ENCODE assay signal across 8 mouse cellular contexts in the genomic region with DNA sequence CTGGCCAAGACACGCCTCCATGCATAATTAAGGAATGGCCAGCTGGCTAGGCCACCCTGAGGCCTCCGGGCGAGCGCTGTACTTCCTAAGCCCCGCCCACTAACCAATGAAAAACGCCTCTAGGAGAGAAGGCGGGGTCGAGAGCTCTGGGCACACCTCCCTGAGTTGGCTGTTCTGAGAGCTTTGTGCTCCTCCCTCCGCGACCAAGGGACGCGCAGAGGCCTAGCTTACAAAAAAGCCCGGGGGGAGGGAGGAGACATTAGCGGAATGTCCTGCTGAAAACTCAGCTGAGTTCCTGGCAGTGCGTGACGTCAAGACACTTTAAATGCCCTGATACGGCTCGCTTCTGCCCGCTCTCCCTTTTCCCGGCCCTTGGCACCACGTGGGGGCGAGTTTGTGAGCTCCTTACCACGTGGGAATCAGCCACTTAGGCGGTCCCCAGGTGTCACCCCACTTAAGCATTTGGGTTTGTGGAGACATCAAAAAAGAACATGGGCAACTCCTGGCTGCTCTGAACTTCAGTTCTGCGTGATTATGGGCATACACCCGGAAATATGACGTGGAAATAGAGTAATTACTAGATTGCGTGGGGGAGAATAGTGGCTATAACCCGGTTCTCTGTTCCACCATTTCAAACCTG. TPM values are rescaled to one million over a fixed set of nuclear protein-coding genes. Genes with fewer than 3 reads are reported as not detected.
DNase-seq lines count a peak whose midpoint lies in the region; ATAC-seq and TF ChIP-seq lines count a peak whose summit lies in the region.

A gene (minus strand): TSS at position 29 of the 640 bp plus-strand sequence.

- H3K36me3 ChIP-seq in ES-E14 (ENCODE audit: control insufficient read depth, insufficient read depth, low read length, poor library complexity, severe bottlenecking), result no peaks in the 10 kb centered on the region
- no peaks in the 10 kb centered on the region for H3K36me3 ChIP-seq in forebrain, embryonic 14.5 days (ENCODE audit: control insufficient read depth, insufficient read depth, low read length)
- H3K36me3 ChIP-seq in lung, embryonic 14.5 days (ENCODE audit: insufficient read depth), result no peaks in the 10 kb centered on the region
- no peaks in the 10 kb centered on the region for H3K36me3 ChIP-seq in thymus, adult 2 months (ENCODE audit: control insufficient read depth, insufficient read depth, low read length)

- peak within 1 kb of the TSS; percentile 84 to 99 for H3K4me3 ChIP-seq in ES-E14 (ENCODE audit: insufficient read depth in 1 of 2, low read depth in 1 of 2, low read length in 2 of 2, poor library complexity in 1 of 2, severe bottlenecking in 1 of 2)
- H3K4me3 ChIP-seq in forebrain, embryonic 14.5 days (ENCODE audit: low read depth, low read length), result peak within 1 kb of the TSS; percentile 70
- H3K4me3 ChIP-seq in layer of hippocampus, adult 2 months, result peak within 1 kb of the TSS; percentile 90
- H3K4me3 ChIP-seq in lung, embryonic 14.5 days (ENCODE audit: low read depth, low read length), result peak within 1 kb of the TSS; percentile 97
- peak within 1 kb of the TSS; percentile 61 for H3K4me3 ChIP-seq in olfactory bulb, adult 2 months (ENCODE audit: insufficient read depth, low read depth, low read length)
- H3K4me3 ChIP-seq in thymus, adult 2 months (ENCODE audit: control insufficient read depth, insufficient read depth, low read length), result peak within 1 kb of the TSS; percentile 78

- peak; percentile 37; the same call in 1 of the 2 replicates for TF ChIP-seq POLR2A in olfactory bulb, adult 2 months (IDR thresholded peaks at IDR 0.05; ENCODE audit: insufficient read depth, low read depth, low read length)
- 0 out of 2 replicates have a peak, but pooled peaks have one; percentile 55 for TF ChIP-seq POLR2A in thymus, adult 2 months (IDR thresholded peaks at IDR 0.05; ENCODE audit: control insufficient read depth, extremely low read depth, insufficient read depth, low read length, poor library complexity)

- in situ Hi-C loops in ES-E14 (cut with MboI; ENCODE audit: low sequenced_read_pairs in 2 of 2, unreplicated experiment in 2 of 2), result no loop called here

- WGBS in forebrain, embryonic 14.5 days, result 1% methylated on average over 29 of the region's 29 CpGs
- under 1% methylated on average over 29 of the region's 29 CpGs for WGBS in lung, embryonic 14.5 days
- under 1% methylated on average over 29 of the region's 29 CpGs for WGBS in olfactory bulb, adult 2 months
- WGBS in thymus, adult 2 months, result under 1% methylated on average over 29 of the region's 29 CpGs

- H3K4me2 ChIP-seq in forebrain, embryonic 14.5 days (ENCODE audit: low read length), result peak within 1 kb of the TSS; percentile 77
- H3K4me2 ChIP-seq in lung, embryonic 14.5 days, result peak within 1 kb of the TSS; percentile 77

- H3K27me3 ChIP-seq in forebrain, embryonic 14.5 days (replicated peaks; ENCODE audit: control insufficient read depth, insufficient read depth, low read length), result no peaks in the 10 kb centered on the region
- H3K27me3 ChIP-seq in lung, embryonic 14.5 days (ENCODE audit: insufficient read depth, low read length), result no peaks in the 10 kb centered on the region
- H3K27me3 ChIP-seq in thymus, adult 2 months (ENCODE audit: control insufficient read depth, insufficient read depth, low read length), result no peaks in the 10 kb centered on the region

- peak within 1 kb of the TSS; percentile 83 for H3K27ac ChIP-seq in ES-E14 (ENCODE audit: insufficient read depth, low read depth, low read length, poor library complexity, severe bottlenecking)
- H3K27ac ChIP-seq in forebrain, embryonic 14.5 days (ENCODE audit: low read depth, low read length), result peak within 1 kb of the TSS; percentile 53; the same call in 1 of the 2 replicates
- H3K27ac ChIP-seq in layer of hippocampus, adult 2 months, result peak within 1 kb of the TSS; percentile 83
- H3K27ac ChIP-seq in lung, embryonic 14.5 days (ENCODE audit: low read depth), result peak within 1 kb of the TSS; percentile 88
- H3K27ac ChIP-seq in olfactory bulb, adult 2 months (ENCODE audit: insufficient read depth, low read depth, low read length), result peak within 1 kb of the TSS; percentile 54
- peak within 1 kb of the TSS; percentile 51 for H3K27ac ChIP-seq in thymus, adult 2 months (ENCODE audit: control insufficient read depth, insufficient read depth, low read length)

- no peaks in the 10 kb centered on the region for H3K9me3 ChIP-seq in ES-E14 (ENCODE audit: control insufficient read depth, insufficient read depth, low read depth, low read length)
- H3K9me3 ChIP-seq in forebrain, embryonic 14.5 days (replicated peaks; ENCODE audit: control insufficient read depth, low read length), result no peaks in the 10 kb centered on the region
- H3K9me3 ChIP-seq in lung, embryonic 14.5 days (ENCODE audit: low read depth, low read length), result no peaks in the 10 kb centered on the region

- intact Hi-C loops in heart, postnatal 36 days (cut with DNase I), result loop anchor here (2.0 to 5.0 kb wide), 3 partner anchors 17 to 317 kb away; a partner anchor contains a TSS

- peak; percentile 98 for ATAC-seq in forebrain, embryonic 14.5 days
- peak; percentile 100 for ATAC-seq in lung, embryonic 14.5 days (ENCODE audit: insufficient read depth)

- TF ChIP-seq CTCF in layer of hippocampus, adult 2 months (conservative IDR thresholded peaks at IDR 0.05), result 0 out of 2 replicates have a peak, but pooled peaks have one; percentile 2
- no peak for TF ChIP-seq CTCF in lung, embryonic 14.5 days (IDR thresholded peaks at IDR 0.05; ENCODE audit: low read depth)
- no peak for TF ChIP-seq CTCF in olfactory bulb, adult 2 months (IDR thresholded peaks at IDR 0.05; ENCODE audit: insufficient read depth, low read depth, low read length)
- TF ChIP-seq CTCF in thymus, adult 2 months (IDR thresholded peaks at IDR 0.05; ENCODE audit: borderline replicate concordance, control insufficient read depth, extremely low read depth, insufficient read depth, low read length, poor library complexity), result peak; percentile 57; the same call in 1 of the 2 replicates

- DNase-seq in ES-E14 (ENCODE audit: low read depth, low spot score), result peak; percentile 100
- peak; percentile 99 for DNase-seq in cerebellum, adult 11 months
- peak; percentile 100 for DNase-seq in forebrain, embryonic 14.5 days (ENCODE audit: low spot score)
- DNase-seq in heart, postnatal 36 days, result peak; percentile 100
- peak; percentile 99 to 100 for DNase-seq in layer of hippocampus, adult 2 months (ENCODE audit: low spot score in 2 of 2)
- peak; percentile 100 for DNase-seq in lung, embryonic 14.5 days
- peak; percentile 100 for DNase-seq in thymus, adult 2 months

- H3K4me1 ChIP-seq in ES-E14 (ENCODE audit: control insufficient read depth in 2 of 2, insufficient read depth in 2 of 2, low read length in 2 of 2, poor library complexity in 1 of 2), result peaks cover 6 to 7% of the 10 kb centered on the region in 2 experiments
- H3K4me1 ChIP-seq in forebrain, embryonic 14.5 days (ENCODE audit: control insufficient read depth, insufficient read depth, low read length), result peaks cover 6% of the 10 kb centered on the region; the same call in 1 of the 2 replicates
- H3K4me1 ChIP-seq in lung, embryonic 14.5 days (ENCODE audit: insufficient read depth), result no peaks in the 10 kb centered on the region
- peaks cover 5% of the 10 kb centered on the region; the same call in 1 of the 2 replicates for H3K4me1 ChIP-seq in olfactory bulb, adult 2 months (ENCODE audit: control insufficient read depth, insufficient read depth, low read length)
- peaks cover 22% of the 10 kb centered on the region for H3K4me1 ChIP-seq in thymus, adult 2 months (replicated peaks; ENCODE audit: control insufficient read depth, insufficient read depth, low read length)

- H3K9ac ChIP-seq in ES-E14 (ENCODE audit: insufficient read depth, low read depth, low read length, poor library complexity, severe bottlenecking), result peak within 1 kb of the TSS; percentile 96
- peak within 1 kb of the TSS; percentile 82 for H3K9ac ChIP-seq in forebrain, embryonic 14.5 days (ENCODE audit: low read length)
- H3K9ac ChIP-seq in lung, embryonic 14.5 days, result peak within 1 kb of the TSS; percentile 84

TF ChIP-seq in ES-E14, 5 proteins besides CTCF, POLR2A, EP300 and RAD21:
- TF ChIP-seq MAFK (IDR thresholded peaks at IDR 0.05; ENCODE audit: insufficient read depth, low read depth, low read length) (no peak), CHD2 (IDR thresholded peaks at IDR 0.05; ENCODE audit: low read depth, low read length) (0 out of 2 replicates have a peak, but pooled peaks have one; percentile 70), ZC3H11A (IDR thresholded peaks at IDR 0.05; ENCODE audit: borderline replicate concordance, low read depth, low read length) (no peak), ZNF384 (IDR thresholded peaks at IDR 0.05; ENCODE audit: low read depth, low read length) (no peak), HCFC1 (IDR thresholded peaks at IDR 0.05; ENCODE audit: borderline replicate concordance, insufficient read depth, low read length) (peak; percentile 65; the same call in 1 of the 2 replicates)

RNA-seq across cellular contexts. Expression of the gene that starts here (rescaled TPM):
- 61.5 and 78.9 TPM in 2 replicates for total RNA-seq in ES-E14 (2012; rRNA removed)
- 23.3 and 26.4 TPM in 2 replicates for polyA plus RNA-seq in forebrain, embryonic 14.5 days (2014; fragmentation: Nextera tagmentation; extraction: Ambion mirVana)
- total RNA-seq in heart, postnatal 36 days (2021), result 10 to 100 TPM; 93.5 to 93.9 TPM
- 10 to 100 TPM; 39.5 to 42.3 TPM for total RNA-seq in layer of hippocampus, adult 2 months (2021)
- polyA plus RNA-seq in lung, embryonic 14.5 days (2014; fragmentation: Nextera tagmentation; extraction: Ambion mirVana), result 33.8 and 36.5 TPM in 2 replicates
- not detected in 2 replicates for polyA plus RNA-seq in olfactory bulb, adult 2 months (2012; ENCODE audit: insufficient read depth, insufficient read length, low replicate concordance, missing spikeins)
- polyA plus RNA-seq in thymus, adult 2 months (2012; rRNA removed), result 140 and 147 TPM in 2 replicates

Comparison
In these comparisons a context has a peak if more than half of its experiments do, and no peak if none do; other contexts are left out.
1. Peak in every context shown above with its lines: DNase-seq, ATAC-seq, H3K4me3 ChIP-seq and H3K27ac ChIP-seq.
2. CTCF ChIP-seq: peak in layer of hippocampus, adult 2 months (single experiment) and thymus, adult 2 months (single experiment); none in lung, embryonic 14.5 days (single experiment) and olfactory bulb, adult 2 months (single experiment).